Mouse (Mus musculus) heart, adult 9 months (tissue): ENCODE measurements at regions not wholly inside any gene's neighbourhood (a gene's known extent, or its start where the extent isn't known, plus 50 kb on each side); places are given as distances from the start of the nearest gene placed in this dataset.

Source experiments
- DNase-seq, 2 experiments: peaks; one replicate each; pipeline ENCODE4 v3.0.0; 2022; ENCODE audit warnings: low spot score in 2 of 2

- no peak for DNase-seq
These were observed 1026.8 kb upstream of the Alcam start for GRCm38 (mm10) chr16:53480664-53481063.

GRCm38 (mm10) chr16:53439511-53439910, 985.6 kb upstream of the Alcam start:
- DNase-seq: no peak

- DNase-seq: no peak
These were observed 964.5 kb upstream of the Alcam start for GRCm38 (mm10) chr16:53418416-53418815.

GRCm38 (mm10) chr16:53385176-53385575, 931.3 kb upstream of the Alcam start:
- DNase-seq: no peak

GRCm38 (mm10) chr16:53342153-53342552, 888.3 kb upstream of the Alcam start:
- no peak for DNase-seq

GRCm38 (mm10) chr16:53326353-53326752, 872.5 kb upstream of the Alcam start:
- DNase-seq: no peak

- no peak for DNase-seq
These were observed 838.2 kb upstream of the Alcam start for GRCm38 (mm10) chr16:53292081-53292480.

GRCm38 (mm10) chr16:53282014-53282413, 828.1 kb upstream of the Alcam start:
- no peak for DNase-seq

GRCm38 (mm10) chr16:53266116-53266515, 812.2 kb upstream of the Alcam start:
- DNase-seq: peak in 1 of 2 experiments; percentile 4

GRCm38 (mm10) chr16:53245365-53245764, 791.5 kb upstream of the Alcam start:
- DNase-seq: no peak

GRCm38 (mm10) chr16:53242126-53242537, 788.3 kb upstream of the Alcam start:
- DNase-seq: no peak

GRCm38 (mm10) chr16:53218886-53219285, 765.0 kb upstream of the Alcam start:
- DNase-seq: no peak

GRCm38 (mm10) chr16:53201449-53201848, 747.6 kb upstream of the Alcam start:
- no peak for DNase-seq

GRCm38 (mm10) chr16:53186444-53186843, 732.6 kb upstream of the Alcam start:
- DNase-seq: no peak

- no peak for DNase-seq
These were observed 702.5 kb upstream of the Alcam start for GRCm38 (mm10) chr16:53156352-53156751.

GRCm38 (mm10) chr16:53130677-53131076, 676.8 kb upstream of the Alcam start:
- DNase-seq: peak in 1 of 2 experiments; percentile 5

- no peak for DNase-seq
These were observed 654.9 kb upstream of the Alcam start for GRCm38 (mm10) chr16:53108726-53109125.

GRCm38 (mm10) chr16:53095396-53095929, 641.6 kb upstream of the Alcam start:
- DNase-seq: no peak

GRCm38 (mm10) chr16:53073856-53074568, 620.1 kb upstream of the Alcam start:
- DNase-seq: no peak

- no peak for DNase-seq
These were observed 618.2 kb upstream of the Alcam start for GRCm38 (mm10) chr16:53071887-53072682.

- no peak for DNase-seq
These were observed 610.3 kb upstream of the Alcam start for GRCm38 (mm10) chr16:53064151-53064550.

GRCm38 (mm10) chr16:53063061-53063460, 609.2 kb upstream of the Alcam start:
- DNase-seq: no peak

- no peak for DNase-seq
These were observed 572.2 kb upstream of the Alcam start for GRCm38 (mm10) chr16:53026056-53026455.
